Mouse (Mus musculus): ENCODE measurements around the gene Prss30.

Gene Prss30

GRCm38 (mm10) chr17:23980297-23980909 lies at the start of gene Prss30:
Prss30 (minus strand) TSS chr17:23980566.
- DNase-seq (ENCODE audit: extremely low spot score): no peak

GRCm38 (mm10) chr17:24029477-24029876 lies 49.1 kb upstream of the Prss30 start:
- no peak for DNase-seq (ENCODE audit: extremely low spot score)

GRCm38 (mm10) chr17:24021375-24022199 lies 41.2 kb upstream of the Prss30 start:
- DNase-seq (ENCODE audit: extremely low spot score): no peak

GRCm38 (mm10) chr17:24020696-24021095 lies 40.3 kb upstream of the Prss30 start:
- DNase-seq (ENCODE audit: extremely low spot score): no peak

DNA sequence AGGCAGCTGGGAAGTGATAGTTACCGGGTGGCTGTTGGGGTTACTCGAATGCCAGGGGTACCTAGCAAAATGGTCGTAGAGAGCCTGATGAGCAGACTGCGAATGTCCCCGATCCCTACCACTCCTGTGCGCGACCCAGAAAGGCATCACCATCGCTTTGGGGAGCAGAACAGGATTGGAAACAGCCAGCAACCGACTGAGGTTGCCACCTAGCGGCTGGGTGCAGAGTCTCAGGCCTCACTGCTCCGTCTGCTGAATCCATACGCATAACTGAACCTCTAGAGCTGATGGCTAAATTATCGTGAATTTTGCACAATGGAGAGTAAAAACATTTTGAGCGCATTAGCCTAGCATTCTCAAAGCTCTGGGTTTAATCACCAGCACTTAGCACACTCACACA lies 35.4 kb upstream of the Prss30 start:
- DNase-seq (ENCODE audit: extremely low spot score): peak; percentile 27

DNA sequence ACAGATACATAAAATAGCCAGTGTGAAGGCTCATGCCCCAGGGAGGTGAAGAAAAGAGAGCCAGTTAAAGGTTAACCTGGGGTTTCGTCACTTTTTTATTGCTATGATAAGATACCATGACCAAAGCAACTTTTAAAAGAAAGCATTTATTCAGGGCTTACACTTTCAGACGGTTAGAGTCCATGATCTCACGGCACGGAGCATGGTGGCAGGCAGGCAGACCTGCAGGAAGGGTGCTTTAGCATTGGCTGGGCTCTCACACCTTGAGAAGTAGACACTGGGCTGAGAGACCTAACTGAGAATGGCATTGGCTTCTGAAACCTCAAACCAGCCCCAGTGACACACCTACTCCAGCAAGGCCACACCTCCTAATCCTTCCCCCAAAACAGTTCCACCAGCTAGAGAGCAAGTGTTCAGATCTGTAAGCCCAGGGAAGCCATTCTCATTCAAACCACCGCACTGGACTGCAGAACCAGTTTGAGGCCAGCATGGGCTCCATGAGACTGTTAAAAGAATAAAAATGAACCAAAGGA lies 34.1 kb upstream of the Prss30 start:
- no peak for DNase-seq (ENCODE audit: extremely low spot score)

DNA sequence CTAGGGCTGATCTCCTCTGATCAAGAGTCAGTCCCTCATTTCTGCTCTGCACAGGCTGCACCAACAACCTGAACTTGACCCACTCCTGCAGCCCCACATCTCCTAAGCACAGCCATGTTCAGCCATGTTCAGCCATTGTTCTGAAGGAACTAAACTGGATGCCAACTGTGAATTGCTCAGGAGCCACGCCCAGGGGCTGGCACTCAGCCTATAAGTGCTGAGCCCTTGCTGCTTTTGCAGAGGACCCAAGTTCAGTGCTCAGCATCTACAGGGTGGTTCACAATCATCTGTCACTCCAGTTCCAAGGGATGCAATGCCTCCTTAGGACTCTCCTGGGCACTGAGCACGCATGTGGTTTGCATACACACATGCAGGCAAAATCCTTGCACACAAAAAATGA lies 32.6 kb upstream of the Prss30 start:
- DNase-seq (ENCODE audit: extremely low spot score): no peak

GRCm38 (mm10) chr17:24009617-24010016 lies 29.3 kb upstream of the Prss30 start:
- no peak for DNase-seq (ENCODE audit: extremely low spot score)

DNA sequence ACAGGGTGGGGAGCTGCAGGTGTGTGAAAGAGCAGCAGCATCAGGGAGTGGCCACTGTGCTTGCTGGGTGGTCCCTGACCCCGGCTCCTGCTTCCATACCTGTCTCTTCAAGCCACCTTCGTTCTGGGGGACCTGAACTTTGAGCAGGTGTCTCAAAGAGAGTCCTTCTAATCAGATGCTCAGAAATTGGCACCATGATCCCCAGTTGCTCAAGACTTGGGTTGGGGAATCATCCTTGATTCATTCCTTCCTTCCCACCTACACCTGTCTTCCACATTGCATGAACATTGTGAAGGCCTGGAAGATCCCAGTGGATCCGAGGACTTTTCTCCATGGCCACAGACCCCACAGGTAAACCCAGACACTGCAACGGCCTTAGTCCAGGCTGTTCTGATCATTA lies 27.7 kb upstream of the Prss30 start:
- DNase-seq (ENCODE audit: extremely low spot score): no peak

GRCm38 (mm10) chr17:24007391-24007790 lies 27.0 kb upstream of the Prss30 start:
- DNase-seq (ENCODE audit: extremely low spot score): no peak

- no peak for DNase-seq (ENCODE audit: extremely low spot score)
Measured at GRCm38 (mm10) chr17:24006930-24007329, 26.6 kb upstream of the Prss30 start.

GRCm38 (mm10) chr17:24005049-24005448 lies 24.7 kb upstream of the Prss30 start:
- DNase-seq (ENCODE audit: extremely low spot score): no peak

GRCm38 (mm10) chr17:24004071-24004665 lies 23.8 kb upstream of the Prss30 start:
- DNase-seq (ENCODE audit: extremely low spot score): no peak

DNA sequence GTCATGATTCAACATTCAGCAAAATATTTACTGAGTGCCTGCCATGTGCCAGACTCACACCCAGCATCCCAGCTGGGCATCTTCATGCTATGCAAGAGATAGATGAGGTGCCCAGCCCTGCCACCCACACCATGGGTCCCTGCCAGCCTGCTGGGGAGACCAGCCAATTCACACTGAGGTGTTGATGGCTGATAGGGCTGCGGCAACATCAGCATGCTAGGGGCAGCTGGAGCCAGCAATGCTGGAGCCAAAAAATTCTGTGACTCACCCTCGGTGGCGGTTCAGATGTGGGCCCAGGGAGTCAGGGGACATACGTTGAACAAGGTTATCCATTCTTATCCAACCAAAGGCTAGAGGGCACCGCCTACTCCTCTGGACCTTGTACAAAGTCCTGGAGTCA lies 20.0 kb upstream of the Prss30 start:
- no peak for DNase-seq (ENCODE audit: extremely low spot score)

DNA sequence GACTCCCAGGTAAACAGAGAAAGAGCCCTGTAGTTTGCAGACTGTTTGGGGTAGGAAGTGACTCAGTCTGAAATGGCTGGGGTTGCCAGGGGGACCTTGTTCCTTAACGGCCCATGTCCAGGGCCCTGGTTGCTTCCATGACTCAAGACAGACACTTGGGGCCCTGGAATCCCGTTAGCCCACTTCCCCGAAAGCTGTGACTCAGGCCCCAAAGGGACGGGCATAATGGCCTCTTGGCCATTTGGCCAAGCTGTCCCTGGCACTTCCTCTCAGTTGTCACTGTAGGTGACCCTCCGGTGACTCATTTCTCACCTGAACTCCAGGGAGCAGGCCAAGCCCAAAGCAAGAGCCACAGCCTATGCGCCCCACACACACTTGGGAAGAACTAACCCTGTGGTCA lies 18.0 kb upstream of the Prss30 start:
- no peak for DNase-seq (ENCODE audit: extremely low spot score)

- DNase-seq (ENCODE audit: extremely low spot score): no peak
Measured at GRCm38 (mm10) chr17:23997901-23998300, 17.5 kb upstream of the Prss30 start, which contains the start of gene Prss22. Prss22 (minus strand) TSS chr17:23998100.

DNA sequence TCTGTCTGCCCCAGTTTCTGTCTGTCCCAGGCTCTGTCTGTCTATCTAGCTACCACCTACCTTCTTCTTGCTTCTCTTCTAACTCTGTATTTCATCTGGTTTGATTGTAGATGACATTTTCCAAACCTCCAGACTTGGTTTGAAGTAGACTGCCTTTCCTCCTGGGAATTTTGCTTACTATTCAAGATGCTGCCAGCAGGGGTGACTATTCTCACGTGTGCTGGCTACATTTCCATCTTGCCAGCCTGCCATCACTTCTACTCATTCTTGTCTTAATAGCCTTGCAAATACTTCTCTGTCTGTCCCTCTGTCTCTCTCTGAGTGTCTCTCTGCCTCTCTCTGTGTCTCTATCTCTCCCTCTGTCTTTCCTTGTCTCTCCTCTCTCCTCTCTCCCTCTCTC lies 15.1 kb upstream of the Prss30 start:
- DNase-seq (ENCODE audit: extremely low spot score): no peak

GRCm38 (mm10) chr17:23994667-23995066 lies 14.3 kb upstream of the Prss30 start:
- no peak for DNase-seq (ENCODE audit: extremely low spot score)

GRCm38 (mm10) chr17:23993559-23994428 lies 13.4 kb upstream of the Prss30 start:
- DNase-seq (ENCODE audit: extremely low spot score): peak; percentile 93

DNA sequence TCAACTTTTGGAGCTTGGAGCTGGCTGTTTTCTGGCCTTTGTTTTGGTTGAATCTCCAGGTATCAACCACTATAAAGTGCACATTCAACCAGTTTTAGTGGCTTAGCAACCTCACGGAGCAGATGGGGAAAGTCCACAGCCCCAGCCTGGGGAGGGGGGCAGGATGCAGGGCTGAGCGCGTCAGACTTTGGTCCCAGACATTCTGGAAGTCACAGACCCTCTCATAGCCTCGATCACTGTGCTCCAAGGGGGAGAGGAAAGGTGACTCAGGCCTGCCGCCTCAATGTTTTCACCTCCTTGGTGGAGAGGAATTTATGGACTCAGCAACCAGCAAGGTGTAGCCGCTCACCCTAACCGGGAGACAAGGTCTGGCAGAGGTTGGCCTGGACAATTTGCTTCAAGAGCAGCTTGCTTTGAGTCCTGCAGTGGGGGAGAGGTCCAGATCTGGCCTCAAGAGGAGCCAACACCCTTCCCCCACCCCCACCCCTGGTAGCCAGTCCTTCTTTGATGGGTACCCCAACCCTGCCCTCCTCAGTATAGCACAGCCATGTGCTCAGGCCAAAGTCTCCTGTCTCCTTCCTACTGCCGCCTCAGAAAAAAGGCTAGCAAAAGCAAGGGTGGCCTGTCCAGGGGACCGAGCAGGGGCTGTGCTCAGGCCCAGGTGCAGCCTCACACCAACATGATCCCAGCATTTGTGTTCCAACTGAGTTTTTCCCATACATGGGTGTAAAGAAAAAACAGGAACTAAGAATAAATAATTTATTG lies 12.6 kb upstream of the Prss30 start:
- DNase-seq (ENCODE audit: extremely low spot score): peak; percentile 14

DNA sequence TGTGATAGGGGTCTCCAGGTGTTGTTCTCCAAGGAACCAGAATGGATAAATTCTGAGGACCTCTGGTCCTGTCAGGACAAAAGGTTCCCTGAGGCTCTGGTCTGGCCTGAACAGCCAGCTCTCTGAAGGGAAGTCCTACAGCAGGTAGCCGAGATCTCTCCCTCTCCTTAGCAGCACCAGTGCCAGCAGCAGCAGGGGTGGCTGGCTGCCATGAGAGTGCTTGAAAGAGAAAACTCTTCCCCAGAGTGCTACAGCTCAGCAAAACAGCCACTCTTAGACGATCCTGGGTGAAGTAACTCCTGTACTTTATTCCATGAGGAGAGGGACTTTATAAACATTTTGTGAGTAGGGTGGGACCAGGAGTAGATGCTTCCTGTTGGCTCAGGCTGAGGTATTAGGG lies 9.4 kb upstream of the Prss30 start:
- DNase-seq (ENCODE audit: extremely low spot score): no peak
